Mouse (Mus musculus) liver, adult 2 months (tissue): ENCODE measurements around the gene Ero1lb. TPM values are rescaled to one million over a fixed set of nuclear protein-coding genes. Genes with fewer than 3 reads are reported as not detected.

Experiments used
- DNase-seq: peaks from one replicate; pipeline ENCODE4 v3.0.0-alpha.2; 2011; ENCODE audit warnings: low read depth, low spot score; ENCODE audit errors: extremely low read depth
- H3K27ac ChIP-seq: fragments of 200-500 bp; replicated peaks from 2 replicates; pipeline ENCODE4 v1.5.1; 2012; ENCODE audit warnings: low read depth, mild to moderate bottlenecking, control low read depth, inconsistent platforms, low read length; ENCODE audit not compliant: insufficient read depth
- H3K27me3 ChIP-seq: fragments of 200-500 bp; 2 replicates; pipeline ENCODE4 v1.6.1; 2012; ENCODE audit warnings: mild to moderate bottlenecking, moderate library complexity, low read length, inconsistent platforms; ENCODE audit not compliant: control insufficient read depth, insufficient read depth
- H3K36me3 ChIP-seq: fragments of 200-500 bp; 2 replicates; pipeline ENCODE4 v1.6.1; 2012; ENCODE audit warnings: low read length, inconsistent platforms; ENCODE audit not compliant: control insufficient read depth, insufficient read depth
- H3K4me1 ChIP-seq: fragments of 200-500 bp; 2 replicates; pipeline ENCODE4 v1.6.1; 2011; ENCODE audit warnings: low read length; ENCODE audit not compliant: control insufficient read depth, insufficient read depth
- H3K4me3 ChIP-seq: fragments of 200-500 bp; 2 replicates; pipeline ENCODE4 v1.5.1; 2011; ENCODE audit warnings: low read depth, mild to moderate bottlenecking, control low read depth, low read length, moderate library complexity; ENCODE audit not compliant: insufficient read depth
- H3K79me2 ChIP-seq: fragments of 200-500 bp; 2 replicates; pipeline ENCODE4 v1.6.1; 2012; ENCODE audit warnings: inconsistent platforms, mild to moderate bottlenecking, low read length, moderate library complexity; ENCODE audit not compliant: control insufficient read depth, insufficient read depth
- H3K9ac ChIP-seq: fragments of 200-500 bp; 2 replicates; pipeline ENCODE4 v1.6.1; 2012; ENCODE audit warnings: low read depth, mild to moderate bottlenecking, control low read depth, inconsistent platforms, low read length
- CTCF ChIP-seq: fragments of 200-500 bp; IDR thresholded peaks from 2 replicates; pipeline ENCODE4 v1.5.1; 2011; ENCODE audit warnings: low read depth, low read length, control low read depth
- POLR2A ChIP-seq: fragments of 200-500 bp; IDR thresholded peaks from 2 replicates; pipeline ENCODE4 v1.6.1; 2011; ENCODE audit warnings: low read length, control low read depth; ENCODE audit not compliant: insufficient read depth; ENCODE audit errors: extremely low read depth
- WGBS: fragments of 180-500 bp; shearing (Covaris S2); methylation state at CpG from one replicate; pipeline ENCODE4 v1.1.7; 2018; 5-methylcytosine and 5-hydroxymethylcytosine counted together
- polyA plus RNA-seq: library from polyadenylated mRNA; depleted of rRNA; stranded (reverse); fragments of >200 nt; gene quantifications from 2 replicates; pipeline ENCODE4 v1.2.3, GENCODE M21; 2012; rRNA removed
- total RNA-seq: library from RNA; depleted of rRNA; stranded (reverse); fragments of >200 nt; gene quantifications from 2 replicates; pipeline ENCODE4 v1.2.3, GENCODE M21; 2014; rRNA removed

Gene Ero1lb
- 28.9 and 36.0 TPM in 2 replicates for total RNA-seq
- 12.7 and 13.2 TPM in 2 replicates for polyA plus RNA-seq

GRCm38 (mm10) chr13:12565621-12566390 lies at the start of gene Ero1lb:
Gene Ero1lb (plus strand): TSS chr13:12565874.
- peak within 1 kb of the TSS; percentile 97 for H3K9ac ChIP-seq
- peak; percentile 95 for DNase-seq
- under 1% methylated on average over 73 of the region's 73 CpGs for WGBS
- H3K79me2 ChIP-seq, result peaks cover 14% of the 10 kb centered on the region
- H3K4me3 ChIP-seq, result peak within 1 kb of the TSS; percentile 97
- peak within 1 kb of the TSS; percentile 70 for H3K27ac ChIP-seq
- peaks cover 16% of the 10 kb centered on the region; the same call in 1 of the 2 replicates for H3K4me1 ChIP-seq
- H3K36me3 ChIP-seq, result no peaks in the 10 kb centered on the region
- peak; percentile 75 for TF ChIP-seq POLR2A
- TF ChIP-seq CTCF, result no peak
- no peaks in the 10 kb centered on the region for H3K27me3 ChIP-seq

GRCm38 (mm10) chr13:12519371-12519770 lies 46.3 kb upstream of the Ero1lb start:
- Histone ChIP-seq H3K4me3 (peak overlapping the region; percentile 13; the same call in 1 of the 2 replicates), H3K9ac (no peak overlapping the region)

GRCm38 (mm10) chr13:12519955-12520584 lies 45.6 kb upstream of the Ero1lb start, which contains the start of gene Edaradd:
Gene Edaradd (minus strand): TSS chr13:12520438.
- peak; percentile 65 for TF ChIP-seq CTCF
- TF ChIP-seq POLR2A, result no peak
- Histone ChIP-seq H3K4me3 (peak within 1 kb of the TSS; percentile 41), H3K36me3 (no peaks in the 10 kb centered on the region), H3K27me3 (no peaks in the 10 kb centered on the region), H3K27ac (no peak within 1 kb of the TSS), H3K79me2 (no peaks in the 10 kb centered on the region), H3K9ac (peak within 1 kb of the TSS; percentile 59), H3K4me1 (no peaks in the 10 kb centered on the region)
- DNase-seq, result peak; percentile 41
- 1% methylated on average over 35 of the region's 35 CpGs for WGBS

More at GRCm38 (mm10) chr13:12519371-12519770, 46.3 kb upstream of the Ero1lb start:
- no peaks in the 10 kb centered on the region for H3K27me3 ChIP-seq
- no peaks in the 10 kb centered on the region for H3K36me3 ChIP-seq
- no peaks in the 10 kb centered on the region for H3K4me1 ChIP-seq
- H3K27ac ChIP-seq, result no peak overlapping the region
- H3K79me2 ChIP-seq, result no peaks in the 10 kb centered on the region
- TF ChIP-seq CTCF, result no peak
- no peak for TF ChIP-seq POLR2A
- 23% methylated on average over 18 of the region's 18 CpGs for WGBS
- DNase-seq, result no peak

- Histone ChIP-seq H3K79me2 (no peaks in the 10 kb centered on the region), H3K36me3 (no peaks in the 10 kb centered on the region), H3K4me1 (no peaks in the 10 kb centered on the region), H3K4me3 (no peak overlapping the region), H3K27ac (no peak overlapping the region), H3K9ac (no peak overlapping the region), H3K27me3 (no peaks in the 10 kb centered on the region)
- no peak for DNase-seq
- TF ChIP-seq CTCF (no peak), POLR2A (no peak)
Observed at GRCm38 (mm10) chr13:12522346-12522745, 43.3 kb upstream of the Ero1lb start.

- TF ChIP-seq POLR2A, result no peak
- TF ChIP-seq CTCF, result no peak
- no peak overlapping the region for H3K27ac ChIP-seq
- H3K27me3 ChIP-seq, result no peaks in the 10 kb centered on the region
- no peaks in the 10 kb centered on the region for H3K4me1 ChIP-seq
- 89% methylated on average over 4 of the region's 4 CpGs for WGBS
- DNase-seq, result no peak
- H3K36me3 ChIP-seq, result no peaks in the 10 kb centered on the region
- no peak overlapping the region for H3K4me3 ChIP-seq
- H3K79me2 ChIP-seq, result no peaks in the 10 kb centered on the region
- H3K9ac ChIP-seq, result no peak overlapping the region
Observed at GRCm38 (mm10) chr13:12525678-12526077, 40.0 kb upstream of the Ero1lb start.

- H3K79me2 ChIP-seq, result no peaks in the 10 kb centered on the region
- no peak overlapping the region for H3K9ac ChIP-seq
- peaks cover 4% of the 10 kb centered on the region for H3K4me1 ChIP-seq
- peak overlapping the region; percentile 57 for H3K27ac ChIP-seq
- no peak overlapping the region for H3K4me3 ChIP-seq
- no peaks in the 10 kb centered on the region for H3K36me3 ChIP-seq
- H3K27me3 ChIP-seq, result no peaks in the 10 kb centered on the region
- WGBS, result 37% methylated on average over 3 of the region's 3 CpGs
- DNase-seq, result peak; percentile 96
- no peak for TF ChIP-seq POLR2A
- TF ChIP-seq CTCF, result no peak
Observed at GRCm38 (mm10) chr13:12534628-12535027, 31.0 kb upstream of the Ero1lb start.
